Mouse (Mus musculus): Measurements from ENCODE around the gene Pcolce2.
"Not testable (repeated sequence)": the region's sequence is repeated elsewhere in the genome, so short reads cannot be mapped to it uniquely, and the experiment has no call there.

The Pcolce2 gene

DNA sequence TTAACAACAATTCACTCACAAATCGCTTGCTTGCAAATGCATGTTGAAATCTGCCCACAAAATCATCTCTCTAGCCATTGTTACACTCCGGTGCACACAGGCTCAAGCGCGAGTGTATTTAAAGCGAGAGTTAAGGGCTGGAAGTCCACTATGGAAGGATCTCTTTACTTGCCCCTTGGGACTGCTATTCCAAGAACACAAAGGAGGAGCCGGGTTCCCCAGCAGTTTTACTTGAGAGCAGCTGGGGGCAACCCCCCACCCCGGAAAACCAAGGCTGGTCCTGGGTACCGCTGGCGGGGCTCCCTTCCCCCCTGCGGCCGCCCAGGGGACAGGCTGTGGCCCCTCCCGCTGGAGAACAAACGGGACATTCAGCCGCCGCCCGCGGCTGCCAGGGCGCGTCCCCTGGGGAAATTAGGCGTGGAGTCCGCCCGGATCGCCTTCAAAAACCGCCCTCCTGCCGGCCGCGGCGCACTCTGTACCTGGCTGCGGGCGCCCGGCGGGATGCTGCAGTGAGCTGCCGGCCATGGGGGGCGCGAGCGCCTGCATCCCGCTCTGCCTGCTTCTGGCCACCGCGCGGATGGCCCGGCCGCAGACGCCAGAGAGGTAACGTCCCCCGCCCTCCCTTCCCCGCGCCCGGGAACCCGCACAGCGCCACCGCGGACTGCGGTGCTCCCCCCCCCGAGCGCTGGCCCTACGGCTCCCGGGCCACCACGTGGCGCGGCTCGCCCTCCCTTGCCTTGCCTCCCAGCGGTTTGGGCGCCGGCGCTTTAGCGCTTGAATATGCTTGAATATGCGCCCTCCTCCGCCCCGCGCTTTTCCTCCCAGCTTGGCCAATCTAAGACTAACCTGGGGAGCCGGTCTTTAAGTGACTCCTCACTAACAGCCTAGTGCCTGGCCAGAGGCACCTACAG, at the start of gene Pcolce2:
Pcolce2 (plus strand) TSS at position 331 of the 911 bp plus-strand sequence.
- peak in 1 of 2 experiments; percentile 7 for DNase-seq (ENCODE audit: low spot score in 2 of 2)

DNA sequence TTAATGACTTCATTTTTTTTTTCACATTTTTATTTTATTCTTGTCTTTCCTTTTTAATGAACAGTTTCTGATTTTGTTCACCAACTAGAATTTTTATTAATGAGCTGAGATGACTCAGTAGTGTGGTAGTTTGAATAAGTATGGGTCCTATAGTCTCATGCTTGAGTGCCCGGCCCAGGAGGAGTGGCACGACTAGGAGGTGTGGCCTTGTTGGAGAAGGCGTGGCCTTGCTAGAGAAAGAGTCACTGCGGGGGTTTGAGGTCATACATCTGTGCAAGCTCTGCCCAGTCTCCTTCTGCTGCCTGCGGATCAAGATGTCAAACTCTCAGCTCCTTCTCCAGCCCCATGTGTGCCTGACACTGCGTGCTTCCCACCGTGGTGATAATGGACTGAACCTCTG, 49.3 kb upstream of the Pcolce2 start:
- no peak for DNase-seq (ENCODE audit: low spot score in 2 of 2)

GRCm38 (mm10) chr9:95594291-95594690, 43.1 kb upstream of the Pcolce2 start:
- no peak for DNase-seq (ENCODE audit: low spot score in 2 of 2)

- DNase-seq (ENCODE audit: low spot score in 2 of 2): no peak
Observed at GRCm38 (mm10) chr9:95597466-95598178, 39.8 kb upstream of the Pcolce2 start.

- no peak for DNase-seq (ENCODE audit: low spot score in 2 of 2)
Observed at GRCm38 (mm10) chr9:95598179-95598721, 39.2 kb upstream of the Pcolce2 start.

- no peak for DNase-seq (ENCODE audit: low spot score in 2 of 2)
Observed at GRCm38 (mm10) chr9:95599399-95599798, 38.0 kb upstream of the Pcolce2 start.

- no peak for DNase-seq (ENCODE audit: low spot score in 2 of 2)
Observed at GRCm38 (mm10) chr9:95602849-95603248, 34.6 kb upstream of the Pcolce2 start.

DNA sequence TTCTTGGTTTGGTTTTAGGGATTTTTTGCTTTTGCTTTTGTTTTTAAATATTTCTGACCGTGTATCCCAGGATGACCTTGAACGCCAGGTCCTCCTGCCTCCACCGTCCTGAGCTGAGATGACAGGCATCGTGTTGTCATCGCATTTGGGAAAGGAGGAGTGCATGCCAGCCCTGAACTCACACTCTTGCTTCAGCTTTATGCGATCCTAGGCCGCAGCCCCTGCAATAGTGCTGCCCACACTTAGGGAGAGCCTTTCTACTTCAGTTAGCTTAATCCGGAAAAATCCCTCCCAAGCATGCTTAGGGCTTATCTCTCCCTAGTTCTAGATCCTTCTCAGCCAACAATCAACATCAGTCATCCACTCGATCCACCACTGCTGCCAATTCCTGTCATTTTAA, 34.1 kb upstream of the Pcolce2 start:
- DNase-seq (ENCODE audit: low spot score in 2 of 2): no peak

GRCm38 (mm10) chr9:95607196-95607595, 30.2 kb upstream of the Pcolce2 start:
- no peak for DNase-seq (ENCODE audit: low spot score in 2 of 2)

- no peak for DNase-seq (ENCODE audit: low spot score in 2 of 2)
Observed at GRCm38 (mm10) chr9:95612246-95612768, 25.1 kb upstream of the Pcolce2 start.

- no peak for DNase-seq (ENCODE audit: low spot score in 2 of 2)
Observed at GRCm38 (mm10) chr9:95613426-95614127, 23.8 kb upstream of the Pcolce2 start.

DNA sequence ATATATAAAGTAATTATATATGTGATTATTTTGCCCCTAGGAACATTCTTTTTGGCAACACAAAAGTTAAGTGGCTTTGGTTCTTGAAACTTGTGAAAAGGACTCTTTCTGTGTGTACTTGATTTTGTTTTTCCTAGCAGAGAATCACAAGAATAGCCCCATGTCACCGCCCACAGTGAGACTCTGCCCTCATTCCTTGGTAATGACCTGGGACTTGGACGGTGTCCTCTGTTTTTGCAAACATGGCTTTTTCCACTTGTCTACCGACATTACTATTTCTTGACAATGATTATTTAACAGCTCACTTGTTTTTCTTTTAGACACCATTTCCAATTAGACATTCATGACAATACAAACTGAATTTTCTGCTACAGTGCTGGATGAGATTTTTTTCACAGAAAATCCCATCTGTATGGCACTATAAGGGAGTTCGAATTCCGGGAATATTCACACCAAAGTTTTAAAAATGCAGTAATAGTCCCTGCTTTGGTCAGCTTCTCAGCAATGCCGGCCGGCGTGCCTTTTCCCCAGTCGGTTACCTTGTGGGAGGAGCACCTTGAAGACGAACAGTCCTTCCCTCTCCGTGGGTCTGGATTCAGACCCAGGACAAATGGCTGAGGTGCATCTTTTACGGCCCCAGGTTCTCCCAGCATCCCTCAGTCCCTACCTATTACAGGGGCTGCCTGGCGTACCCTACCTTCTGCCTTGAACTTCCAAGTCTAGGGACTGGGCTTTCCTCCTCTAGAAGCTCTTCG, 22.4 kb upstream of the Pcolce2 start:
- DNase-seq (ENCODE audit: low spot score in 2 of 2): no peak

- no peak for DNase-seq (ENCODE audit: low spot score in 2 of 2)
Observed at GRCm38 (mm10) chr9:95615961-95616360, 21.4 kb upstream of the Pcolce2 start.

DNA sequence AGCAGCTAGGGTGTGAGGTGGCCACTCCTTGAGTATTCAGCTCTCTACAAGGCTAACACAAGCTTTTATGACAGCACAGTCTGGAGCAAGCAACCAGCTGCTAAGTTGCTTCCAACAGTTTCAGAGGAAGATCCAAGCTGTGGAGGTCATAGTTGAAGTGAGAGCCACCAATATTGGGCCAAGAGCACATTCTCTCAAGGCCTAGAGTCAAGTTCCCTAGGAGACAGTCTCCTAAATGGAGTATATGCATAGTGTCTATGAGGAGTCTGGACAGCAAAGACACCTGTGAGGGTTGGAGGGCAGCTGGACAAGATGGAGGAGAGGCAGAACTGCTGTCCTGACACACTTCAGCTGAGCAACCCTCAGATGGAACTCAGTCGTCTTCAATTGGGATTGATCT, 18.8 kb upstream of the Pcolce2 start:
- DNase-seq (ENCODE audit: low spot score in 2 of 2): no peak

GRCm38 (mm10) chr9:95624072-95624471, 13.3 kb upstream of the Pcolce2 start:
- DNase-seq (ENCODE audit: low spot score in 2 of 2): peak in 1 of 2 experiments; percentile 35

DNA sequence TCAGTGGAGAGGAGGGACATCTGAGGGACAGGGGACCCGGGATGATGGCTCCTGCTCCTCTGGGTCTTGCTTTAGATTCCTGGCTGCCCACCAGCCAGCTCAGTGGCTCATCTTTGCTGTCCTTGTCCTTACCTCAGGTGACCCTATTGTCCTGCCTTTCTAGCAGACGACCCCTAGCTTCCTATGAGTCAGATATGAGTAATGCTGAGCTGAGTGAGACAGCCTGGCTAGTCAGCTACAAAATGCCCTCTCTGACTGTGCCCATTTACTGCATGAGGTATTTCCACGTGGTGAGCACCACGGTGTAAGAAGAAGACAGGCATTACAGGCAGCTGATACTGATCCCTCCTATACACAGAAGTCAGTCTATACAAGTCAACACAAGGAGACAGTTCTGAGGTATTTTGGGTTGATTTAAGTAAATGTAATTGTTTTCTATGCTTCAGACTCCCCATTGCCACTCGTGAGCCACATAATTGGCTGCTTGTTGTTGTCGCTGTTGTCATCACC, 8.9 kb upstream of the Pcolce2 start:
- no peak for DNase-seq (ENCODE audit: low spot score in 2 of 2)

GRCm38 (mm10) chr9:95629561-95629960, 7.8 kb upstream of the Pcolce2 start:
- not testable (repeated sequence) for DNase-seq (ENCODE audit: low spot score in 2 of 2)

DNA sequence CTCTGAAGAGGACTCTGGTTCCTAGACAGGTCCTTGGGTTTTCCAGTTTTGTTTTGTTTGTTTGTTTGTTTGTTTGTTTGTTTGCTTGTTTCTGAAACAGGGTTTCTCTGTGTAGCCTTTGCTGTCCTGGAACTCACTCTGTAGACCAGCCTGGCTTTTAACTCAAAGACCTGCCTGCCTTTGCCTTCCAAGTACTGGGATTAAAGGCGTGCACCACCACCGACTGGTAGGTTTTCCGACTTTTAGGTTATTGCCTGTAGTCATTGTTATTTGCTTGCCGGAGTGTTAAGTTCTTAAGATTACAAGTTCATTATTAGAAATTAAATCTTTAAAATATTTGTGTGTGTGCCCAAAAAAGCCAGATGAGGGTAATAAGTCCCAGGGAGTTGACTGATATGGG, 1.0 kb upstream of the Pcolce2 start:
- no peak for DNase-seq (ENCODE audit: low spot score in 2 of 2)

DNA sequence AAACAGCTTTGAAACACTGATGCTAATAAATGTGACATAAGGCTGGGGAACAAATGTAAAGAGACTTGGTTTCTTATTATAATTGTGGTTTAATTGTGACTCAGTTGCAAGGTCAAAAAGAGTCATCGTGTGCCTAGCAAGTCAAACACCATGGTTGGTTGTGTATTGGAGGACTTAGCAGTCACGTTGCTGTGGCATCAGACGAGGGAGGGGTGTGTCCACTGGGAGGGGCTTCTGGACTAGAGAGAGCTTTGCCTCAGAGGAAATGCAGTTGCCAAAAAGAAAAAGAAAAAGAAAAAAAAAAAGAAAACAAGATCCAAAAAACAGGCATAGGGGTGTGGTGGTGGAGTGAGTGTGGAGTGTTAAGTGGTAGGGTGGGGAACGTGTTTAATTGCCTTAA, 2.5 kb downstream of the Pcolce2 start:
- no peak for DNase-seq (ENCODE audit: low spot score in 2 of 2)

DNA sequence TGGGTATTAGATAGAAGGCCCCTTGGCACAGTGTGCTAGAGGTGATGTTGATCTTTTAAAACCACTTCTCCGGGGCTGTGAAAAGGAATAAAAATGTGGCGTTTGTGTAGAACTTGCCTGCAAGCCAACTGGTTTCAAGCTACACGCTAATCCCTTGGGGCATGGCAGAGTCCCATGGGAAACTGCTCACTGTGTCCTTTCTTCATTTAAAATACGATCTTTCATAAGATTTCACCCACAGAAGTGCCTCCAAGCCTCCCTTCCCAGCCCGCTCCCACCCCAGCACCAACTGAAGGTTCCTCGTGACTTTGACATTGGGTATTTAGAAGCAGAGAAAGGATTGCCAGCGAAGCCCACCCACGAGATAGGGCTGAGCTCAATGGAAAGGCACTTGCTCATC, 8.5 kb downstream of the Pcolce2 start:
- DNase-seq (ENCODE audit: low spot score in 2 of 2): no peak

GRCm38 (mm10) chr9:95653363-95653762, 16.0 kb downstream of the Pcolce2 start:
- DNase-seq (ENCODE audit: low spot score in 2 of 2): no peak
